Mouse (Mus musculus) forebrain, postnatal 0 days (tissue): ENCODE measurements at regions not wholly inside any gene's neighbourhood (a gene's known extent, or its start where the extent isn't known, plus 50 kb on each side); places are given as distances from the start of the nearest gene placed in this dataset.

Experiments
- ATAC-seq: fragments of 200-750 bp; cut with Nextera tagmentation; 2 replicates; pipeline ENCODE4 v1.8.0; 2017; ENCODE audit warnings: mild to moderate bottlenecking, moderate library complexity
- DNase-seq: peaks from one replicate; pipeline ENCODE4 v3.0.0-alpha.2; 2015
- H3K27ac ChIP-seq: fragments of 300-500 bp; sonication (generic); 2 replicates; pipeline ENCODE4 v1.5.1; 2014; ENCODE audit warnings: low read depth, mild to moderate bottlenecking, antibody characterized with exemption, low read length, moderate library complexity, mixed read lengths
- H3K27me3 ChIP-seq: fragments of 300-500 bp; sonication (generic); 2 replicates; pipeline ENCODE4 v1.6.1; 2014; ENCODE audit warnings: mild to moderate bottlenecking, low read length, mixed read lengths; ENCODE audit not compliant: insufficient read depth
- H3K36me3 ChIP-seq: fragments of 300-500 bp; sonication (generic); 2 replicates; pipeline ENCODE4 v1.6.1; 2014; ENCODE audit warnings: mild to moderate bottlenecking, moderate library complexity; ENCODE audit not compliant: insufficient read depth
- H3K4me1 ChIP-seq: fragments of 300-500 bp; sonication (generic); 2 replicates; pipeline ENCODE4 v1.6.1; 2014; ENCODE audit warnings: antibody characterized with exemption; ENCODE audit not compliant: insufficient read depth
- H3K4me2 ChIP-seq: fragments of 300-500 bp; sonication (generic); 2 replicates; pipeline ENCODE4 v1.6.1; 2014; ENCODE audit warnings: low read depth, mild to moderate bottlenecking, moderate library complexity
- H3K4me3 ChIP-seq: fragments of 300-500 bp; sonication (generic); 2 replicates; pipeline ENCODE4 v1.5.1; 2014; ENCODE audit warnings: low read depth, low read length, mixed read lengths
- H3K9ac ChIP-seq: fragments of 300-500 bp; sonication (generic); 2 replicates; pipeline ENCODE4 v1.6.1; 2014; ENCODE audit warnings: mild to moderate bottlenecking
- H3K9me3 ChIP-seq: fragments of 300-500 bp; sonication (generic); 2 replicates; pipeline ENCODE4 v1.6.1; 2016; ENCODE audit warnings: low read length
- CTCF ChIP-seq: sonication (generic); IDR thresholded peaks from 2 replicates; pipeline ENCODE4 v1.5.1; 2016; ENCODE audit warnings: antibody characterized with exemption, control low read depth, low read depth
- WGBS: fragments of 180-500 bp; shearing (Covaris S2); extraction: QIAGEN DNeasy Blood & Tissue Kit; methylation state at CpG from one replicate; pipeline ENCODE4 v1.1.7; 2014; 5-methylcytosine and 5-hydroxymethylcytosine counted together

DNA sequence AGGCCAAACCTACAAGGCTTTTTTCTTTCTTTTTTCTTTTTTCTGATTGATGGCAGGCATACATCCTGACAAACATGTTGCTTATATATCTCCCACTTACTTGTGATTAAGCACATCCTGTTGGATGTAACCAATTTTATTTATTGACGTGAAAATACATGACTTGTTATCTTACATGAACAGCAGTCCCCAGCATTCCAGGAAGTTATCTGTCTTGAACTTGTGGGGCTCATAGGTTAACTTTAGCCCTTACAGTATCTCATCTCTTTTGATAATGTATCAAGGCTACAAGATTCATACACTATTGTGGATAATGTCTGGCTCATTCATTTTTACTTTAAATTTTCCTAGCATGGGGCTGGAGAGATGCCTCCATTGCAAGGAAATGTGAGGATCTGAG, 852.0 kb upstream of the Agtr1b start:
- Histone ChIP-seq H3K4me2 (no peak overlapping the region), H3K4me3 (no peak overlapping the region), H3K36me3 (no peaks in the 10 kb centered on the region), H3K9me3 (no peaks in the 10 kb centered on the region), H3K9ac (no peak overlapping the region), H3K4me1 (no peaks in the 10 kb centered on the region), H3K27me3 (no peaks in the 10 kb centered on the region), H3K27ac (no peak overlapping the region)
- ATAC-seq (no peak), DNase-seq (no peak)
- WGBS: 87% methylated on average over 1 of the region's 1 CpGs
- no peak for TF ChIP-seq CTCF

DNA sequence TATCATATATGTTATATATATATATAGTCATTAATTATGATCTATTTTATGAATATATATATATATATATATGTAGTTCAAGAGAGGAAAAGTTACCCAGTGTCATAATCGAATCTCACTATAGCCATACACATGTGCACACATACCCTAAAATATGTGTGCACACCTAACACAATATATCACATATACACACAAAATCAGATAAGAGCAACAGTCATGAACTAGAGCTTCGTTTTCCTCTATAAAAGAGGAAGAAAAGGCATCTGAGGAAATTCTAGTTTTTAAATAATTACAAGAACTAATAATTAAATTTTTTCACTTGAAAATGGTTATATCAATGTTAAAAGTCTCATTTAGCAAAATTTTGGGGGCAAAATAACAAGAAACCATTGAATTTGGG, 835.3 kb upstream of the Tbl1xr1 start:
- DNase-seq: no peak

DNA sequence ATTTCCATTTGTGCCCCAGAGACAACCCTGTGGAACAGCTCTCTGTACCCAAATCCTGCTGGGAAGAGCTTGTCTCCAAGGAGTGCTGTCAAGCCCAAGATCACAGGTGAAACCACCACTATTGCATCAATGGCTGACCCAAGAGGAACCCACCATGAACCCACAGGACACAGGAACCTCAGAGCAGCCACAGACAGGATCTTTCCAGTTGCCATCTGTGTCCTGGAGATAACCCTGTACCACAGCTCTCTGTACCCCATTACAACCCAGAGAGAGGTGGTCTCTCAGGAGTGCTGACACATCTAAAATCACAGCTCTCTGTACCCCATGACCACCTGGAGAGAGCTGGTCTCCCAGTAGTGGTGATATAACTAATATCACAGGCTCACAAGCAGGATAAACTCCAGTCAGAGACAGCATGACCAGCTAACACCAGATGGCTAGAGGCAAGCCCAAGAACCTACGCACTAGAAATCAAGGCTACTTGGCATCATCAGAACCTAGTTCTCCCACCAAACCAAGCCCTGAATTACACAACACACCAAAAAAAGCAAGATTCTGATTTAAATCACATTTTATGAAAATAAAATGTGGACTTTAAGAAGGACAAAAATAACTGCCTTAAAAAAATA, 820.2 kb upstream of the Tbl1xr1 start:
- Histone ChIP-seq H3K27ac (no peak overlapping the region), H3K9ac (no peak overlapping the region), H3K27me3 (no peaks in the 10 kb centered on the region), H3K36me3 (no peaks in the 10 kb centered on the region), H3K4me1 (no peaks in the 10 kb centered on the region), H3K4me3 (no peak overlapping the region), H3K9me3 (no peaks in the 10 kb centered on the region), H3K4me2 (no peak overlapping the region)
- ATAC-seq (no peak), DNase-seq (no peak)
- no peak for TF ChIP-seq CTCF
- WGBS: 100% methylated on average over 1 of the region's 1 CpGs

More for the DNA sequence above, 835.3 kb upstream of the Tbl1xr1 start:
- no peaks in the 10 kb centered on the region for H3K36me3 ChIP-seq
- 85% methylated on average over 2 of the region's 2 CpGs for WGBS
- no peaks in the 10 kb centered on the region for H3K9me3 ChIP-seq
- no peaks in the 10 kb centered on the region for H3K4me1 ChIP-seq
- no peak overlapping the region for H3K4me3 ChIP-seq
- no peak overlapping the region for H3K27ac ChIP-seq
- ATAC-seq: no peak
- no peak overlapping the region for H3K9ac ChIP-seq
- no peak overlapping the region for H3K4me2 ChIP-seq
- H3K27me3 ChIP-seq: no peaks in the 10 kb centered on the region
- TF ChIP-seq CTCF: no peak

DNA sequence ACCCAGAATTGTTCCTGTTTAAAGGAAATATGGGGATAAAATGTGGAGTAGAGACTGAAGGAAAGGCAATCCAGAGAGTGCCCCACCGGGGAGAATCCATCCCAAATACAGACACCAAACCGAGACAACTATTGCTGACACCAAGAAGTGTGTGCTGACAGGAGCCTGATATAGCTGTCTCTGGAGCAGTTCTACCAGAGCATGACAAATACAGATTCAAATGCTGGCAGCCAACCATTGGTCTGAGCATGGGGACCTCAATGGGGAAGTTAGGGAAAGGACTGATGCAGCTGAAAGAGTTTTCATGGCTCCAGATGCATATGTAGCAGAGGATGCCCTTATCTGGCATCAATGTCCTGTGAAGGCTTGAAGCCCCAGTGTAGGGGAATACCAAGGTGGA, 813.1 kb upstream of the Tbl1xr1 start:
- no peaks in the 10 kb centered on the region for H3K4me1 ChIP-seq
- ATAC-seq: no peak
- no peaks in the 10 kb centered on the region for H3K36me3 ChIP-seq
- no peaks in the 10 kb centered on the region for H3K27me3 ChIP-seq
- H3K9ac ChIP-seq: no peak overlapping the region
- no peak overlapping the region for H3K4me2 ChIP-seq
- H3K9me3 ChIP-seq: no peaks in the 10 kb centered on the region
- 98% methylated on average over 2 of the region's 2 CpGs for WGBS
- no peak overlapping the region for H3K27ac ChIP-seq
- no peak overlapping the region for H3K4me3 ChIP-seq
- DNase-seq: no peak
- TF ChIP-seq CTCF: no peak

DNA sequence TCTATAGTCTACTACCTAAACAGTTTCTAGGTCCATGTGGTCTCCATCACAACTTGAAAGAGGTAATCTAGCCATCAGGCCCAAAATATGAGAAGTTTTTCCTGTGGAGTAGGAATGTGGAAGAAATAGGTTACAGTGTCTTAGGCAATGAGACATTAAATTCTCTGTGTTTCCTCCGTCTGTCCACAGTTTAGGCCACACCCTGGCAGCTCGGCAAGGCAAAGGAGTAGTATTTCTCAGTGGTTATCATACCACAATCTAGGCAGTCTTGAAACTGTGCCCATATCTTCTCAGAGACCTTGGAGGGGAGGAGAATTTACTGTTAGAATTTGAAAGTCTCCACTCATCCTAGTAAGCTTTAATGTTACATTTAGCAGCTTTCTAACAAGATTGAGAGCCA, 811.0 kb upstream of the Tbl1xr1 start:
- no peak overlapping the region for H3K9ac ChIP-seq
- H3K4me3 ChIP-seq: no peak overlapping the region
- DNase-seq: no peak
- no peak overlapping the region for H3K27ac ChIP-seq
- H3K4me2 ChIP-seq: no peak overlapping the region
- H3K27me3 ChIP-seq: no peaks in the 10 kb centered on the region
- no peak for TF ChIP-seq CTCF
- ATAC-seq: no peak
- WGBS: 91% methylated on average over 2 of the region's 2 CpGs
- H3K36me3 ChIP-seq: no peaks in the 10 kb centered on the region
- H3K4me1 ChIP-seq: no peaks in the 10 kb centered on the region
- no peaks in the 10 kb centered on the region for H3K9me3 ChIP-seq

DNA sequence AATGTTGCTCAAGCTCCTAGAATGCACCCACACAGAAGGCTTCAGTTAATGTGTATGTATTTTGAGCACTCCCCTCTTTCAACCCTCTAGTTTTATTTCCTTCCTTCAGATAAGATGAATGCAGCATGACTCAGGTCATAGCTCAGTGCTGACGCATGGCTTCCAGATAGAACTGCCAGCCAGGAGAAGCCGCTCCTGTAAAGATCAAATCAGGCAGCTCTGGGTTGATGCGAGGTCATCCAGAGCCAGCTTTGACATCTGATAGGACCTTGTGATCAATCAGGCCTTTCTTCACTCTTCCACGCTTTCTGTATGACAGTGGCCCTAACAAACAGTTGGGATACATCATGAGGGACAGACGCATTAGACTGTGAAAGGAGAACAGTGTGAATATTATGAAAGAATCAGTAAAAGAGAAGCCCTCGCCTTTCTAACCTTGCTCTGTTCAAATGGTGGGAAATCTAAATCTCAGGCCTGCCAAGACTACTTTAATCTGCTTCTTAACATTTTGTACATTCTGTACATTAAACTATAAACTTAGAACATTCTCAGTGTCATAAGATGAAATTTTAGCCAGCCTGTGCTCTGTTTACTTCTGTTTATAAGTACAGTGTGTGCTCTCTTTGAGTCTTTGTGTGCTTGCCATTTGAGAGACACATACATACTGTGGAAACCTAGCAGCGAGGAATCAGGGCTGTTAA, 807.9 kb upstream of the Tbl1xr1 start:
- no peak overlapping the region for H3K9ac ChIP-seq
- no peak overlapping the region for H3K27ac ChIP-seq
- H3K4me1 ChIP-seq: no peaks in the 10 kb centered on the region
- ATAC-seq: no peak
- H3K4me3 ChIP-seq: no peak overlapping the region
- no peaks in the 10 kb centered on the region for H3K27me3 ChIP-seq
- TF ChIP-seq CTCF: no peak
- no peak for DNase-seq
- H3K9me3 ChIP-seq: no peaks in the 10 kb centered on the region
- H3K4me2 ChIP-seq: no peak overlapping the region
- 91% methylated on average over 7 of the region's 7 CpGs for WGBS
- no peaks in the 10 kb centered on the region for H3K36me3 ChIP-seq

DNA sequence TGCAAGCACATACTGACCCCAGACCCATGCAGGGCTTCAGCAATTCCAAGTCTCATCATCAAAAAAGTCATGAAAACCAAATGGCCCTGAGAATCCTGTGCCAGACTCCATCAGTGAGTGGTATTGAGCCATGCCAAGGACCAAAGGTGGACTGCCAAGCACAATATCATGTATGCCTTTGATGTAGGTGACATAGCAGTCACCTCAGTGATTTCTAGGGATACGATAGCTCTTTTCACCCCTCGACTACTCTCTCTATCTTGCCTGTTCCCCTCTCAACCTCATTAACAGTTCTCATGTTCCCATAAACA, 807.4 kb upstream of the Tbl1xr1 start:
- Histone ChIP-seq H3K27ac (no peak overlapping the region), H3K4me2 (no peak overlapping the region), H3K9me3 (no peaks in the 10 kb centered on the region), H3K4me1 (no peaks in the 10 kb centered on the region), H3K4me3 (no peak overlapping the region), H3K36me3 (no peaks in the 10 kb centered on the region), H3K27me3 (no peaks in the 10 kb centered on the region), H3K9ac (no peak overlapping the region)
- WGBS: 88% methylated on average over 2 of the region's 2 CpGs
- DNase-seq (no peak), ATAC-seq (no peak)
- no peak for TF ChIP-seq CTCF
